Mouse (Mus musculus) embryonic facial prominence, embryonic 13.5 days (tissue): ENCODE results near the gene Rdx. TPM values are rescaled to one million over a fixed set of nuclear protein-coding genes. Genes with fewer than 3 reads are reported as not detected.

Experiments used
- ATAC-seq: fragments of 200-750 bp; cut with Nextera tagmentation; 2 replicates; pipeline ENCODE4 v1.8.0; 2017; ENCODE audit warnings: low read depth; ENCODE audit not compliant: insufficient number of reproducible peaks, insufficient read depth, low FRiP score, low TSS enrichment
- H3K27ac ChIP-seq: fragments of 300-500 bp; sonication (generic); 2 replicates; pipeline ENCODE4 v1.5.1; 2015; ENCODE audit warnings: moderate library complexity, mild to moderate bottlenecking, inconsistent platforms
- H3K27me3 ChIP-seq: fragments of 300-500 bp; sonication (generic); 2 replicates; pipeline ENCODE4 v1.6.1; 2015; ENCODE audit warnings: mild to moderate bottlenecking, inconsistent platforms
- H3K36me3 ChIP-seq: fragments of 300-500 bp; sonication (generic); 2 replicates; pipeline ENCODE4 v1.6.1; 2015; ENCODE audit warnings: mild to moderate bottlenecking, inconsistent platforms
- H3K4me1 ChIP-seq: fragments of 300-500 bp; sonication (generic); 2 replicates; pipeline ENCODE4 v1.6.1; 2015; ENCODE audit warnings: inconsistent platforms
- H3K4me2 ChIP-seq: fragments of 300-500 bp; sonication (generic); 2 replicates; pipeline ENCODE4 v1.6.1; 2015; ENCODE audit warnings: moderate library complexity, mild to moderate bottlenecking, inconsistent platforms
- H3K4me3 ChIP-seq: fragments of 300-500 bp; sonication (generic); 2 replicates; pipeline ENCODE4 v1.5.1; 2015; ENCODE audit warnings: mild to moderate bottlenecking, inconsistent platforms
- H3K9ac ChIP-seq: fragments of 300-500 bp; sonication (generic); 2 replicates; pipeline ENCODE4 v1.6.1; 2015; ENCODE audit warnings: mild to moderate bottlenecking, inconsistent platforms
- H3K9me3 ChIP-seq: fragments of 300-500 bp; sonication (generic); 2 replicates; pipeline ENCODE4 v1.6.1; 2016; ENCODE audit warnings: inconsistent platforms
- WGBS: fragments of 180-500 bp; shearing (Covaris S2); methylation state at CpG from one replicate; pipeline ENCODE4 v1.1.7; 2015; ENCODE audit warnings: mixed read lengths; 5-methylcytosine and 5-hydroxymethylcytosine counted together
- polyA plus RNA-seq: library from polyadenylated mRNA; unstranded; fragments of >200 nt; fragmentation: Nextera tagmentation; extraction: Ambion mirVana; gene quantifications from 2 replicates; pipeline ENCODE4 v1.2.1, GENCODE M21; 2015

Rdx gene
- polyA plus RNA-seq: 144 and 157 TPM in 2 replicates

- Histone ChIP-seq H3K9ac (peak within 1 kb of the TSS; percentile 99), H3K4me1 (peaks cover 31% of the 10 kb centered on the region), H3K27me3 (no peaks in the 10 kb centered on the region), H3K4me3 (peak within 1 kb of the TSS; percentile 94), H3K27ac (peak within 1 kb of the TSS; percentile 100), H3K9me3 (no peaks in the 10 kb centered on the region), H3K36me3 (no peaks in the 10 kb centered on the region), H3K4me2 (peak within 1 kb of the TSS; percentile 66)
- WGBS: 2% methylated on average over 17 of the region's 17 CpGs
- ATAC-seq: peak; percentile 13; the same call in 1 of the 2 replicates
Measured at GRCm38 (mm10) chr9:52047129-52047820, at the start of gene Rdx. Gene Rdx (plus strand): TSS chr9:52047173.

- H3K27me3 ChIP-seq: no peaks in the 10 kb centered on the region
- no peak overlapping the region for H3K27ac ChIP-seq
- no peaks in the 10 kb centered on the region for H3K36me3 ChIP-seq
- no peak for ATAC-seq
- H3K9me3 ChIP-seq: no peaks in the 10 kb centered on the region
- H3K4me3 ChIP-seq: no peak overlapping the region
- H3K4me1 ChIP-seq: no peaks in the 10 kb centered on the region
- no peak overlapping the region for H3K9ac ChIP-seq
- H3K4me2 ChIP-seq: no peak overlapping the region
- WGBS: 74% methylated on average over 4 of the region's 4 CpGs
Measured at GRCm38 (mm10) chr9:52003501-52003900, 43.5 kb upstream of the Rdx start.

GRCm38 (mm10) chr9:52007341-52007740, 39.6 kb upstream of the Rdx start:
- no peaks in the 10 kb centered on the region for H3K4me1 ChIP-seq
- H3K4me2 ChIP-seq: no peak overlapping the region
- no peaks in the 10 kb centered on the region for H3K36me3 ChIP-seq
- no peaks in the 10 kb centered on the region for H3K9me3 ChIP-seq
- 35% methylated on average over 2 of the region's 2 CpGs for WGBS
- no peak overlapping the region for H3K9ac ChIP-seq
- H3K4me3 ChIP-seq: no peak overlapping the region
- H3K27me3 ChIP-seq: no peaks in the 10 kb centered on the region
- H3K27ac ChIP-seq: no peak overlapping the region
- ATAC-seq: no peak

GRCm38 (mm10) chr9:52008511-52008910, 38.5 kb upstream of the Rdx start:
- ATAC-seq: no peak
- Histone ChIP-seq H3K9me3 (no peaks in the 10 kb centered on the region), H3K4me1 (no peaks in the 10 kb centered on the region), H3K27ac (no peak overlapping the region), H3K4me3 (no peak overlapping the region), H3K36me3 (no peaks in the 10 kb centered on the region), H3K27me3 (no peaks in the 10 kb centered on the region), H3K4me2 (no peak overlapping the region), H3K9ac (no peak overlapping the region)
- WGBS: 83% methylated on average over 1 of the region's 1 CpGs

GRCm38 (mm10) chr9:52012311-52012710, 34.7 kb upstream of the Rdx start:
- H3K9me3 ChIP-seq: no peaks in the 10 kb centered on the region
- H3K27ac ChIP-seq: no peak overlapping the region
- no peaks in the 10 kb centered on the region for H3K4me1 ChIP-seq
- no peak for ATAC-seq
- no peak overlapping the region for H3K4me2 ChIP-seq
- 93% methylated on average over 1 of the region's 1 CpGs for WGBS
- no peaks in the 10 kb centered on the region for H3K27me3 ChIP-seq
- H3K4me3 ChIP-seq: no peak overlapping the region
- no peaks in the 10 kb centered on the region for H3K36me3 ChIP-seq
- no peak overlapping the region for H3K9ac ChIP-seq

- Histone ChIP-seq H3K9ac (no peak overlapping the region), H3K27me3 (no peaks in the 10 kb centered on the region), H3K4me3 (no peak overlapping the region), H3K4me2 (no peak overlapping the region), H3K9me3 (no peaks in the 10 kb centered on the region), H3K4me1 (no peaks in the 10 kb centered on the region), H3K27ac (no peak overlapping the region), H3K36me3 (no peaks in the 10 kb centered on the region)
- WGBS: 77% methylated on average over 5 of the region's 5 CpGs
- ATAC-seq: no peak
Measured at GRCm38 (mm10) chr9:52012781-52013436, 34.1 kb upstream of the Rdx start.

GRCm38 (mm10) chr9:52013900-52014455, 33.0 kb upstream of the Rdx start:
- H3K36me3 ChIP-seq: no peaks in the 10 kb centered on the region
- no peaks in the 10 kb centered on the region for H3K27me3 ChIP-seq
- H3K9me3 ChIP-seq: no peaks in the 10 kb centered on the region
- no peak for ATAC-seq
- H3K4me3 ChIP-seq: no peak overlapping the region
- WGBS: 36% methylated on average over 5 of the region's 5 CpGs
- H3K4me2 ChIP-seq: no peak overlapping the region
- no peaks in the 10 kb centered on the region for H3K4me1 ChIP-seq
- H3K9ac ChIP-seq: no peak overlapping the region
- no peak overlapping the region for H3K27ac ChIP-seq

GRCm38 (mm10) chr9:52017091-52017490, 29.9 kb upstream of the Rdx start:
- H3K9me3 ChIP-seq: no peaks in the 10 kb centered on the region
- no peaks in the 10 kb centered on the region for H3K27me3 ChIP-seq
- H3K9ac ChIP-seq: no peak overlapping the region
- no peak for ATAC-seq
- H3K4me1 ChIP-seq: no peaks in the 10 kb centered on the region
- H3K27ac ChIP-seq: no peak overlapping the region
- no peak overlapping the region for H3K4me3 ChIP-seq
- 76% methylated on average over 3 of the region's 3 CpGs for WGBS
- no peaks in the 10 kb centered on the region for H3K36me3 ChIP-seq
- H3K4me2 ChIP-seq: no peak overlapping the region

GRCm38 (mm10) chr9:52017824-52018223, 29.1 kb upstream of the Rdx start:
- Histone ChIP-seq H3K9me3 (no peaks in the 10 kb centered on the region), H3K4me2 (no peak overlapping the region), H3K4me1 (no peaks in the 10 kb centered on the region), H3K4me3 (no peak overlapping the region), H3K27ac (no peak overlapping the region), H3K27me3 (no peaks in the 10 kb centered on the region), H3K36me3 (no peaks in the 10 kb centered on the region), H3K9ac (no peak overlapping the region)
- ATAC-seq: no peak
- 34% methylated on average over 2 of the region's 2 CpGs for WGBS

GRCm38 (mm10) chr9:52018505-52018904, 28.5 kb upstream of the Rdx start:
- no peak overlapping the region for H3K4me2 ChIP-seq
- 79% methylated on average over 1 of the region's 1 CpGs for whole genome bisulfite sequencing
- H3K4me1 ChIP-seq: no peaks in the 10 kb centered on the region
- H3K27ac ChIP-seq: no peak overlapping the region
- H3K9me3 ChIP-seq: no peaks in the 10 kb centered on the region
- no peaks in the 10 kb centered on the region for H3K36me3 ChIP-seq
- H3K4me3 ChIP-seq: no peak overlapping the region
- no peak for ATAC-seq
- no peaks in the 10 kb centered on the region for H3K27me3 ChIP-seq
- no peak overlapping the region for H3K9ac ChIP-seq

GRCm38 (mm10) chr9:52027257-52028020, 19.5 kb upstream of the Rdx start:
- WGBS: 44% methylated on average over 5 of the region's 5 CpGs
- H3K36me3 ChIP-seq: no peaks in the 10 kb centered on the region
- no peak for ATAC-seq
- no peaks in the 10 kb centered on the region for H3K9me3 ChIP-seq
- no peaks in the 10 kb centered on the region for H3K4me1 ChIP-seq
- H3K27ac ChIP-seq: no peak overlapping the region
- no peak overlapping the region for H3K9ac ChIP-seq
- H3K27me3 ChIP-seq: no peaks in the 10 kb centered on the region
- no peak overlapping the region for H3K4me2 ChIP-seq
- H3K4me3 ChIP-seq: no peak overlapping the region
